Mouse (Mus musculus) monocyte, adult 5-6 weeks (primary cell): ENCODE measurements around the gene Litaf. TPM values are rescaled to one million over a fixed set of nuclear protein-coding genes. Genes with fewer than 3 reads are reported as not detected.
A peak's percentile ranks its signal among the peaks of the same experiment; 100 is the strongest.

Experiments used
- ATAC-seq: fragments of 153-309, 156-312 bp; replicated peaks from 2 replicates; pipeline ENCODE4 v1.8.0; 2017; ENCODE audit warnings: mild to moderate bottlenecking; ENCODE audit not compliant: low TSS enrichment, insufficient number of reproducible peaks, severe bottlenecking, poor library complexity, low FRiP score
- total RNA-seq: library from RNA; stranded (forward); fragments of 200-1000, 200-491, 200-594 nt; gene quantifications from 3 replicates; pipeline ENCODE4 v1.2.3, GENCODE M21; 2017

The Litaf gene
- 68.7 to 164 TPM (median 135 TPM) in 3 replicates for total RNA-seq

DNA sequence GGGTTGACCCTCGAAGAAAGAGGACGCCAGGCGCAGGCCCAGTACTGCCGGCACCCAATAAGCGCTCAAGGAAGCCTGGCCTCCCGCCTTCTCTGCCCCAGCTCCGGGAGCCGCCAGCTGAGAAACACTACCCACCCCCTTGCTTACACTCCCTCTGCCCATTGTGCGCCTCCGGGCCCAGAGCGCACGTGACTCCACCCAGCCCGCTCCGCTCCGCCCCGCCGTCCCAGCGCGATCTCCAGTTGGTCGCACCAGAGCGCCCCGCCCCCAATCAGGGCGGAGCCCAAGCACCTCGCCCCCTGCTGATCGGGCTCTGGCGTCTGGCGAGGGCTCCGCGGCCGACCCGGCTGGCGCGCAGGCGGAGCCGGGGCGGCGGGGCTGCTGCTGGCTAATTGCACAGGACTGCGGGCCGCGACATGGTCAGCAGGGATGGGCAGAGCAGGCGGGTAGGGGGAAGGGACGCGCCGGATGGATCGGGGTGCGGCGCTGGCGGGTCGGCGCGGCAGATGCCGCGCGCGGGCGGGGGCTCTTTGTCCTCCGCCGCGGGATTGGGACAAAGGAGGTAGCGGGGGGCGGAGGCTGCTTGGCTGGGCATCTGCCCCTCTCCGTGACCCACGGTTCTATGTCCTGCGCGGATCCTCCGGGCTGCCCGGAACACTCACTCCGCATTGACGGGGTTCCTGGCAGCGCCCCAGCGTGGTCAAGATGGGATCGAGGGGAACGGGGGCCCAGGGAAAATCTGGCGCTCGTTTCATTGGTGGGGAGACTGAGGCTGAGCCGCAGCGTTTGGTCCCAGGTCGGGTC lies at the start of gene Litaf:
Litaf (minus strand) TSS at position 129 of the 804 bp plus-strand sequence.
- ATAC-seq, result peak; percentile 89

DNA sequence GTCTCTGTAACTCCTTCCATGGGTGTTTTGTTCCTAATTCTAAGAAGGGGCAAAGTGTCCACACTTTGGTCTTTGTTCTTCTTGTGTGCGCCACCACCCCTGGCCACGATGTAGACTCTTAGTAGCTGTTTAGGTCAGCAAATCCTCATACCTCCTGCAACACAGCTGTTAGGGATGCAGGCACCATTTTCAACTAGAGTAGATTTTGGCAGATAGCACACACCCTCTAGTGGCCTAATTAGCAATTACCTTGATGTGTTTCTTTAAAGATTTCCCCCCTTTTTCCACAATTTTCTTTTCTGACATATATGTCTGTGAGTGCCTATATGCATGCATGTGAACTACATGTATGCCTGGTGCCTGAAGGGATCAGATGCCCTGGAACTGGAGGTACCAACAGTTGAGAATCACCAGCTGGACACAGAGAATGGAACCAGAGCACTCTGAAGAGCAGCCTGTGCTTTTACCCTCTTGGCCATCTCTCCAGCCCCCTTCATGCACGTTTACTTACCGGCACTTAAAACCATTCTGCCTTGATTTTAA lies 43.3 kb upstream of the Litaf start:
- no peak for ATAC-seq

DNA sequence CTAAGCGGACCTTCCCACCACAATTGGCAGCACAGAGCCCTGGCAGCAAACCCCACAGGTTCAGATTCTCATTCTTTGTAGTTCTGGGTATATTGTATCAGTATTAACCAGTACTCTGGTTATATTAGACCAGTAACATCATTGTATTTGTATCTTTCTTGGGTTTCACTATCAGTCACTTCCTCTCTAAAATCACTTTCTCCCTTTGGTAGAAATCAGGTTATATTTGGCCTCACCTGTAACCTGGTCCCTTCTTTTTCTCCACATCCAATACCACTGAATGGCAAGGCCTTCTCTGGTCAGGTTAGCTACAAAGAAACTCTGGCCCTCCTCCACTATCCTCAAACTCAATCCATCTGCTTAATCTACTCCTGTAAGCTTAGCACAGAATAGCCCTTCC lies 38.9 kb upstream of the Litaf start:
- no peak for ATAC-seq

DNA sequence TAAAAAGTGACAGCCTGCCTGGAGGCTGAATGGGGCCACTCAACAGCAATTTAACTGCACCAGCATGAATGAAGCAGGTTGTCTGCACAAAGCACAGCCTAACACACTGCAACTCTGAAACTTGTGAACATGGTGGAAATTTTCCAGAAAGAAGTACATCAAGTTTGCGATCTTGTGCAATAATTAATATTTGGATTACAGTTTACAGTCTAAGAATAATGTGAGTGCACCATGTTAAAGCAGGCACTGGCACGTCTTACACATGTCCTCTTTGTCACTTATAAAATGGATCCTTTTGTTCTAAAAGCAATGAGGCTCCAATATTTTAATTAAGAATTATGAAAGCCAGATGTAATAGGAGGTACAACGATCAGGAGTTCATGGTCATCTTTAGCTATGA lies 31.3 kb upstream of the Litaf start:
- no peak for ATAC-seq

DNA sequence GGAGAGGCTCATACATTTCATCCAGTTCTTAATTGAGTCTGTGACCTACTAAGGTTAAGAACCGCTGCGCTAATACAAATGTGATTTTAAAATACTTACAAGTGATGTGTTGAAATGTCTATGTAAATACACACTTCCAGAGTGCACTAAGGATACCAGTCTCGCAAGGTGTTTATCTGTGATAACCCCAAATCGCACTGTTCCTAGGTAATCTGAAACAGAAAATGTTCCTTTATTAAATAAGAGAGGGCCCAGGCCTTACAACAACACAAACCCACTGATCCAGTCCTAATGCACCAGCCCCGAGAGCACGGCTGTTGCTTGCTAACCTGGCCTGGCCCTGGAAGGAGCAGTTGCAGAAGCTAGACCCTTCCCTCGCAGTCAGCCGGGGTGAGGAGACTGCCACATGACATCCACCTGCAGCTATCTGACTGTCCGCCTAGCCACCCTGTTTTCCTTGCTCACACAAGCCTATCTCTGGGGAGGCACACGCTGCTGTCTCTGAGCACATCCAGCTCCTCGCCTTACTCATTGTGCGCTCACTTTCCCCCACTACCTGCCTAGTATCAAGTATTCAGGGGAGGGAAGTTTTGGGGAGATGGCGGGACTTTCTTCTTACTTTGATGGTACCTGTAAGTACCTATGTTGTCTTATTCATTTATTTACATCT lies 27.9 kb upstream of the Litaf start:
- ATAC-seq, result no peak

DNA sequence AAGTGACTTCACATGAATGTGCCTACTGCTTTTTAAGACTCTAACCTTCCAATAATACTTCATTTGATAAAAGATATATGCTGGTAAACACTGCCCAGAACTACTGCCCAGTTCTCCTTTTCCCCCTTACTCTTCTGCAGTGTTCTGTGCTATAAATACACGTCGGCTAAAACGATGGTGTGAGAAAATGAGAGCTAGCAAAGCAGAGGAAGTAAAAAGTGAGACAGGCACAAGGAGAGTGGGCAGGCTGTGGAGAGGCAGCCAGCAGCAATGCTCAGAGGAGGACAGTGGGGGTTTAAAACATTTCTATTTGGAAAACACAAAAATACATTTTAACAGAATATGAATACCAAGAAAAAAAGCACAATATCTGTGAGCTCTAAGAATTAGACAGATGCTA lies 26.6 kb upstream of the Litaf start:
- no peak for ATAC-seq

DNA sequence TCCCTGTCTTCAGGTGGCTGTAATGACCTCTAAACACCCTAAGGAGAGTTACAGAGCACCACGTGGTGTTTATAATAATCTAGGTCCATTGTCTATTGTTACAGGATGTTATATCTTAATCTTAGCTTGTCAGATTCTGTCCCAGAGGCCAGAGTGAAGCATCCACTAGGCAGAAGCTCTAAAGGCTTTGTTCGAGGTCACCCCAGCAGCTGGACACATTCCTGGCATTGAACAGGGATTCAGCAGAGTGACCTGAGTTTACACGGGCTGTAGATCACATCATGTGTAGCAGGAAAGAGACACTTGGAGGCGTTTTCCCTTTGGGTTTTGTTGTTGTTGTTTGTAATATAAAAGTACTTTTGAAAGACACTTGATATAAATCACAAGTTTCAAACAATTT lies 26.1 kb upstream of the Litaf start:
- ATAC-seq, result no peak

DNA sequence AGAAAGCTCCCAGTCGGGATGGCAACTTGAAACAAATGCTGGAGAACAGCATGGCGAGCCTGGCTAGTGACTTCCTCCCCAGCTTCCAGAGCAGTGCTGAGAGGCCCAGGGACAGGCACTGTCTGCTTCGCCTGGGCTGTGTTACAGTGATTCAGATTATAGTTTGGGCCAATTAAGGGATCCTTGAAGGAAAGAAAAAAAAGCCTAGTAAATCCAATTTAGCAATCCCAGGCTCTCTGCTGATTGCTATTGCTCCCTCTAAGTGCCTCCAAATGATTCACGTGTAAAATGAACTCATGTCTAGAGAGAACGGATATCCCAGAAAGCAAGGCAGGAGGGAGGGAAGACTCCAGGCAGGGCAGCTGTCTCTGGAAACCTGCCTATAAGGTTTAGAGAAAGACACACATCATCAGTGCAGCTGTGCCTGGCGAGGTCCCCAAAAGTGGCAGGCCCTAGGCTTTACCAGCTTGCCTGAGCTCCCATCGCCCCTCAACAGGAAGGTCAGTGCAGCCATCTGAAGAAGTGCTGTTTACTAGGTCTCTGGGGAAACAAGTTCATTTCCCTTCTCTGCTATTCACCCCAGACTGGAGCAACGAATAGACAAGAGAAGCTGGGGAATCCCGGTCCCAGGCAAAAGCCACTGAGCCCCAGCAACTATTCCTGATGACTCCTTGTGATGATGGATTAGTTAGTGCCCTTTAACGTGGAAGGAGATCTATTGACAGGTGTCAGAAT lies 25.0 kb upstream of the Litaf start:
- no peak for ATAC-seq

DNA sequence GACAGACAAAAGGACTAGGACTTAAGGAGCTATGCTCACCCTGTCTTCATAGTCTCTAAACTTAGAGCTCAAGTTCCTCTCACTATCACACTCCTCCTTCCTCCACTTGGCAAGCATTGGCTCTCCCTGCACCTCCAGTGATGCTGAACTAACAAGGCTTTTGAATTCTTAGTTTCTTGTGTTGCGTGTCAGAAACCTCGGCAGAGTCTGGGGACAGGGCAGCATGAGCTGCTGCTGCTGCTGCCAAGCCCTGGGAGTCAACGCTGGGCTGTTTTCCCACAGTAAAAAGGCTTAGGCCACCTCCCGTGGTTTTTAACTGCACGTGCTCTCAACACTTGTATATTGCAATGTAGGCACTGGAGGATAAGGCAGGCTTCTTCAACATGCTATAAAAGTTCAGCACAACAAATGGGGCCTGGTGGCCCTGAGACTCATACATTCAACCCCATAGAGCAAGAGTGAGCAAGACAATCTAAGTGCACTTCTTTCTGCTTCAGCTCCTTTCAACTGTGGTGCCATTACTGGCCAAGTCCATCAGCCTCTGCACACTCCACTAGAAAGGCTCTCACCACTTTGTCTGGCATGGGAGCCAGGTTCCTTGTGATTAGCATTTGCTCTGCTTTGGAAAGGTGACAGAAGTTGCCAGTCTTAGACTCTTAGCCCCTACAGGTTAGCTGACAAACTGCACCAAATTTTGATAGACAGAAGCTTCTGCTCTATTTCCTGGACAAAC lies 21.1 kb upstream of the Litaf start:
- ATAC-seq, result no peak

DNA sequence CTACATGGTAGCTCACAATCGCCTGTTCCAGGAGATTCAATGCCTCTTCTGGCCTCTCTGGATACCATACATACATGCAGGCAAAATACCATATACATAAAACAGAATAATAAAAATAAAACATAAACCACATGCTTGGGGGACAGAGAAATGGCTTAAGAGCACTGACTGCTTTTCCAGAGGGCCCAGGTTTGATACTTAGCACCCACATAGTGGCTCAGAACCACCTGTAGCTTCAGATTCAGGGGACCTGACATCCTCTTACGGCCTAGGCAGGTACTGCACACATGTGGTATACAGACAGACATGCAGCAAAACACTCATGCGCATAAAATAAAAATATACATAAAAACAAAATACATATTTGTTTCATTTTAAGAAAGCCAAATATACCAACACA lies 20.3 kb upstream of the Litaf start:
- no peak for ATAC-seq

DNA sequence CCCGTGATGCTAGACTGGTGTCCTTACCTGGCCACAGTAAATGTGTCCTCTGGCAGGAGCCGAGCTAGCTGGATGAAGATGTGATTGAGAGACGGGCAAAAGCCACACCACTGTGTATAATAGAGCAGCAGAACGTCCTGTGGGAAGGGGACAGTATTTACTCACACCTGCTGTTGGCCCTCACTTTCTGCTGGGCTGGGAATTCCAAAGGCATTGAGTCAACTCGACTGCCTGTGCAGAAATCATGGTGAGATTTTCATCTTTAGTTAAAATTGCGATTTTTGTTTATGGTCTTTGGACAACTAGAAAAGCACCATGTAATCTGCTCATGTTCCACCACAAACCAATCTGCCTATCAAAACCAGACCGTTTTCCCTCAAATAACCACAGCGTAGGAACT lies 18.2 kb upstream of the Litaf start:
- no peak for ATAC-seq

DNA sequence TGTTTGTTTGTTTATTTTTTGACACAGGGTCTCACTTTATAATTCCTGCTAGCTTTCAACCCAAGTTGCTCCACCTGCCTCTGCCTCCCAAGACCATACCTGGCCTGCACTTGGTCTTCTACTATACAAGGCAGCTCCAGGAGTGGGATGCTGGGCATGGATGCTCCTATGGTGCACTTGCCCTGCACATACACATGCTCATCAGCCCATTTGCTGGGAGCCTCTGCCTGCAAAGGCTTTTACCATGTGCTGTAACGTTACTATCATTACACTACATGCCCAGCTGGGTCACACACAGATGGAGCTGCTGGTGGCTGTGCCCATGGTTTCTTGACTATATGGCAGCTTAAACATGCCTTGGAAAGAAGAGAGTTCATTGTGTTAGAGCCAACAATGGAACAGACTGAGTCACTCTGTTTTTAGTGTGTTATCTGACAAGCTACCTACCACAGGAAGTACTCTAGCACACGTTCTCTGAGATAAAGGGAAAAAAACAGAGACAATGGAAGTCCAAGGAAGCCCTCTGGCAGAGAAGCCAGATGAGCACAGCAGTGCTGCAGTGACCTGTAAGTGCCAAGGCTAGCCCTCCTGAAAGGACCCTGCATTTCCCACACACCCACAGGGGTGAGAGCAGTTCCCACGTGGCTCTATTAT lies 12.4 kb upstream of the Litaf start:
- no peak for ATAC-seq

DNA sequence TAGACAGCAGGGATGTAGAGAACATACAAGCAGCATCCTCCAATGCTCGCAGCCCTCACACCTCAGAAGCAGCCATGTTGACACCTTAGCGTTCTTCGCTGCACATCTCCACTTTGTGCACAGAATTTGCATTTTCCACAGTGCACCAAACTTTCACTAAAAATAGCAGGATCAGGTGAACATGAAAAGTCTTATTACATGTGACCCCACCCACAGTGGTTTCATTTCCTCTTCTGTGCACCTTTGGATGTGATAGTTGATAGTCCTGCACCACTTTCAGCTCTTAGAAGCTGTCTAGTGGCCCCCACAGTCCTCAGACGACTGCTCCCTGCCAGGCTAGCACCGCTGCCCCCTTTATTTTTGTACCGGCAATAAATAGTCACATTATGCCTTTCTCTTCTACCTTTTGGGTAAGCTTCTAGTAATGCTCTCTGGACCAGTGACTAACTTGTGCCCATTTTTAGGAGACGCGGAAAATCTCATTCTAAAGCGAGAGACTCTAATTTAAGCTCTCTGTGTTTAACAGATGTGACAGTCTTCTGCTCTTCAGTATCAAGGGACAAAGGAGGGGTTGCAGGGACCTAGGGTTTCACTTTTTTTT lies 11.7 kb upstream of the Litaf start:
- ATAC-seq, result peak; percentile 66

DNA sequence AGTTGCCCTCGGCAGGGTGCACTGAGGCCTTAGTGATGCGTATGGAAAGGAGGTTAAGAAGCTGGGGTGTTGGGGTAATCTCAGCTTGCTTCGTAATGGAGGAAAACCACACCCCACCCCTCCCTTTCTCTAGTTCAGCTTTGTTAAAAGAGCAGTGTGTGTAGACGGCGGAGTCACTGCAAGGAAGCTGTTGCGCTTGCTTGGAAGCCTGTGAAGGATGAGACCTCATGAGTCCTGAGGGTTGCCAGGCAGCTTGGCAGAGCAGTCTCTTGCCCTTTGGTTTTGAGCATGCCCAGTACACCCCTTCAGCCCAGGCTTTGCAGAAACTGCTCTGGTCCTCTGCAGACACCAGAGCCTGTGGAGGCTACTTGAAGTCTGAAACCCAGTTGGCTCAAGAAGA lies 7.1 kb upstream of the Litaf start:
- ATAC-seq, result no peak

DNA sequence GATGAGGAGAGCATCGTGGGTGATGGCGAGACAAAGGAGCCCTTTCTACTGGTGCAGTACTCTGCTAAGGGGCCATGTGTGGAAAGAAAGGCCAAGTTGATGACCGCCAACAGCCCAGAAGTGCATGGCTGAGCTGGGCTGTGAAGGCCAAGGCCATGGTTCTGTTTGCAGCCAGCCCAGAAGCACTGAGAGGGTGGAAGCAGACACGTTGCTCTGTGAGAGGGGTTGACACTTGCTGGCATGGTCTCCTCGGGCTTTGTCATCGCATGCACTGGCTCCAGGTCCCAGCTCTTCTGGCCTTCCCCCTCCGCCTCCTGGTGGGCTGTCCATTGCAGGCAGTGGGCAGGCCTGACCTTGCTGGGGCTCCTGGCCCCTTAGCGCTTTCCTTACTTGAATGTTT lies 6.5 kb upstream of the Litaf start:
- no peak for ATAC-seq

DNA sequence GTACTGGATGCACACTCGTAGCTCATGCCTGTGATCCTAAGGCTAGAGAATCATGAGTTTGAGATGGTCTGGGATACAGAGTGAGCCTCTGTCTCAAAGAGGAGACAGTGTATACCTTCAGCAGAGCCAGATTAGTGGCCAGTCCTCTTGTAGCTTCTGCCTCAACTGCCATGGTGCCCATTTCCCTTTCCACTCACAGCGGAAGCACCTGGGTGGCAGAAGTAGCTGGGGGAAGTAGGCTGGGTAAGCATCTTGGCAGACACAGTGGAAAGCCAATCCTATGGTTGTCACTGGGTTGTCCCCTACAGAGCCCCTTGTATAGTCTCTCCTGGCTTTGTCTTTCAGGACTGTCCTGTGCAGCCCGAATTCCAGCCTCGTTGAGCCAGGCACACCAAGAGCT lies 5.9 kb upstream of the Litaf start:
- no peak for ATAC-seq

DNA sequence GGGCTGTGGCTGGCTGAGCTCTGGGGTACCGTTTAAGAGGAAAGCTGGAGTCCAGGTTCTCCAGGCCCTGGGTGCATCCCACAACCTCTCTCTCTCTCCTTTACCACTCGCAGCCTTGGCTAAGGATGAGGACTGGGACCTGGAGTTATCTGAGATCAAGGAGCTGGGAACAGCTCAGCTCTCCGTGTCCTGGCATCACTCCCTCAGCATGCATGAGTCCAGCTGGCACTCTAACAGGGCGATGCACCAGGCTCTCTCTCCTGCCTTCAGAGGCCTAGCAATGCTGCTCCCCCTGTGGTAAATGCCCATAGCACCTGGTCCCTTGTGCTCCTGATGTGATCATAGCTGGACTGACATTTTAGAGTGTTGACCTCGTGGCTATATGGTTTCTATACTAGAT lies 5.2 kb upstream of the Litaf start:
- ATAC-seq, result no peak
